Mouse (Mus musculus) cortical plate, adult 2 months (tissue): ENCODE measurements around the gene Tmem159. TPM values are rescaled to one million over a fixed set of nuclear protein-coding genes. Genes with fewer than 3 reads are reported as not detected.

ENCODE experiments used
- H3K27ac ChIP-seq: fragments of 200-500 bp; 2 replicates; pipeline ENCODE4 v1.5.1; 2012; ENCODE audit warnings: low read length, control low read depth, inconsistent platforms; ENCODE audit not compliant: insufficient read depth
- H3K4me1 ChIP-seq: fragments of 200-500 bp; 2 replicates; pipeline ENCODE4 v1.6.1; 2011; ENCODE audit warnings: low read length; ENCODE audit not compliant: control insufficient read depth, insufficient read depth
- H3K4me3 ChIP-seq: fragments of 200-500 bp; 2 replicates; pipeline ENCODE4 v1.5.1; 2011; ENCODE audit warnings: mild to moderate bottlenecking, low read length, control low read depth; ENCODE audit not compliant: insufficient read depth
- CTCF ChIP-seq: fragments of 200-500 bp; IDR thresholded peaks from 2 replicates; pipeline ENCODE4 v1.5.1; 2011; ENCODE audit warnings: mild to moderate bottlenecking, control low read depth, low read length; ENCODE audit not compliant: insufficient read depth; ENCODE audit errors: extremely low read depth
- POLR2A ChIP-seq: fragments of 200-500 bp; IDR thresholded peaks from 2 replicates; pipeline ENCODE4 v1.6.1; 2011; ENCODE audit warnings: mild to moderate bottlenecking, low read length, control low read depth; ENCODE audit not compliant: insufficient read depth; ENCODE audit errors: extremely low read depth
- polyA plus RNA-seq: library from polyadenylated mRNA; depleted of rRNA; stranded (reverse); fragments of >200 nt; gene quantifications from 2 replicates; pipeline ENCODE4 v1.2.3, GENCODE M21; 2012; rRNA removed

Gene Tmem159
- polyA plus RNA-seq = 12.3 and 13.4 TPM in 2 replicates

- Histone ChIP-seq H3K4me1 (no peaks in the 10 kb centered on the region), H3K4me3 (peak within 1 kb of the TSS; percentile 87), H3K27ac (no peak within 1 kb of the TSS)
- TF ChIP-seq CTCF (no peak), POLR2A (peak; percentile 23; the same call in 1 of the 2 replicates)
These were observed at the start of gene Tmem159 for GRCm38 (mm10) chr7:120102164-120102972. TSS of gene Tmem159 (plus strand) at chr7:120102353.

GRCm38 (mm10) chr7:120054016-120054415, 48.1 kb upstream of the Tmem159 start:
- Histone ChIP-seq H3K27ac (no peak overlapping the region), H3K4me3 (no peak overlapping the region), H3K4me1 (no peaks in the 10 kb centered on the region; the same call in 1 of the 2 replicates)
- TF ChIP-seq CTCF (no peak), POLR2A (no peak)

- TF ChIP-seq POLR2A (no peak), CTCF (peak; percentile 14; the same call in 1 of the 2 replicates)
- H3K4me3 ChIP-seq = no peak overlapping the region
- H3K4me1 ChIP-seq = no peaks in the 10 kb centered on the region; the same call in 1 of the 2 replicates
- no peak overlapping the region for H3K27ac ChIP-seq
These were observed 46.7 kb upstream of the Tmem159 start for GRCm38 (mm10) chr7:120055479-120055878.

GRCm38 (mm10) chr7:120064045-120064444, 38.1 kb upstream of the Tmem159 start:
- no peak overlapping the region for H3K4me3 ChIP-seq
- no peak overlapping the region for H3K27ac ChIP-seq
- no peaks in the 10 kb centered on the region for H3K4me1 ChIP-seq
- no peak for TF ChIP-seq POLR2A
- no peak for TF ChIP-seq CTCF

- Histone ChIP-seq H3K4me1 (no peaks in the 10 kb centered on the region; the same call in 1 of the 2 replicates), H3K27ac (no peak overlapping the region), H3K4me3 (no peak overlapping the region)
- TF ChIP-seq CTCF (no peak), POLR2A (no peak)
These were observed 34.0 kb upstream of the Tmem159 start for GRCm38 (mm10) chr7:120068114-120068513.

- no peak overlapping the region for H3K27ac ChIP-seq
- H3K4me3 ChIP-seq = no peak overlapping the region
- H3K4me1 ChIP-seq = no peaks in the 10 kb centered on the region; the same call in 1 of the 2 replicates
- TF ChIP-seq POLR2A (no peak), CTCF (no peak)
These were observed 33.0 kb upstream of the Tmem159 start for GRCm38 (mm10) chr7:120069164-120069563.

GRCm38 (mm10) chr7:120080177-120080576, 22.0 kb upstream of the Tmem159 start:
- Histone ChIP-seq H3K4me3 (no peak overlapping the region), H3K27ac (no peak overlapping the region), H3K4me1 (no peaks in the 10 kb centered on the region)
- TF ChIP-seq POLR2A = no peak
- no peak for TF ChIP-seq CTCF

- no peaks in the 10 kb centered on the region for H3K4me1 ChIP-seq
- TF ChIP-seq POLR2A (no peak), CTCF (no peak)
These were observed 9.1 kb upstream of the Tmem159 start for GRCm38 (mm10) chr7:120093033-120093432.

GRCm38 (mm10) chr7:120094216-120094615, 7.9 kb upstream of the Tmem159 start:
- Histone ChIP-seq H3K27ac (no peak overlapping the region), H3K4me1 (no peaks in the 10 kb centered on the region), H3K4me3 (no peak overlapping the region)
- TF ChIP-seq CTCF (no peak), POLR2A (no peak)

More at GRCm38 (mm10) chr7:120093033-120093432, 9.1 kb upstream of the Tmem159 start:
- H3K4me3 ChIP-seq = no peak overlapping the region
- H3K27ac ChIP-seq = no peak overlapping the region

GRCm38 (mm10) chr7:120095180-120095579, 7.0 kb upstream of the Tmem159 start, which contains the start of gene Dnah3:
TSS of gene Dnah3 (minus strand) at chr7:120095280.
- H3K27ac ChIP-seq = no peak within 1 kb of the TSS
- no peak within 1 kb of the TSS for H3K4me3 ChIP-seq
- TF ChIP-seq CTCF = no peak
- no peak for TF ChIP-seq POLR2A
- H3K4me1 ChIP-seq = no peaks in the 10 kb centered on the region
